Mouse (Mus musculus) T-helper 2 cell (primary cell): Measurements from ENCODE around the gene Ano7.
"Not testable (repeated sequence)": the region's sequence is repeated elsewhere in the genome, so short reads cannot be mapped to it uniquely, and the experiment has no call there.

Source experiments
- in situ Hi-C: fragments of 300-600 bp; cut with MboI, MseI; formaldehyde crosslinking; loops from one replicate; pipeline ENCODE4 v1.15.1; 2025; ENCODE audit warnings: high pct_unique_total_duplicates

Ano7 gene

DNA sequence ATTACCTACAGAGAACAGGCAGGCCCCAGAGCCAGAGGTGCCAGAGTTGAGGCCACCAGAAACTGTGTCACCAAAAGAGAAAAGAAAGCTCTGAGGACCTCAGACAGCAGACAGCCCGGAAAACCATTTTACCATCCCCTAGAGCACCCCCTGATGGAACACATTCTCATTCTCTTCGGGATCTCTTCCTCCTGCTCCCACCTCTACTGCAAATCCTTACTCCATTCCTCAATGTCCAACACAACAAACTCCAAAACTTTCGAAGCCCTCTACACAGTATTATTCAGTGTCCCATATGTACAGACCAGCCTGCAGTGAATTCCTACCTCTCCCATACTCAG lies 72.1 kb downstream of the Ano7 start:
- in situ Hi-C loops, result no loop called here

DNA sequence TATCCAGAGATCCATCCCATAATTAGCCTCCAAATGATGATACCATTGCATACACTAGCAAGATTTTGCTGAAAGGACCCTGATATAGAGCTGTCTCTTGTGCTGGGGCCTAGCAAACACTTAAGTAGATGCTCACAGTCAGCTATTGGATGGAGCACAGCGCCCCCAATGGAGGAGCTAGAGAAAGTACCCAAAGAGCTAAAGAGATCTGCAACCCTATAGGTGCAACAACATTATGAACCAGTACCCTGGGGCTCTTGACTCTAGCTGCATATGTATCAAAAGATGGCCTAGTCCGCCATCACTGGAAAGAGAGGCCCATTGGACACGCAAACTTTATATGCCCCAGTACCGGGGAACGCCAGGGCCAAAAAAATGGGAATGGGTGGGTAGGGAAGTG lies 76.4 kb downstream of the Ano7 start:
- in situ Hi-C loops, result not testable (repeated sequence)

DNA sequence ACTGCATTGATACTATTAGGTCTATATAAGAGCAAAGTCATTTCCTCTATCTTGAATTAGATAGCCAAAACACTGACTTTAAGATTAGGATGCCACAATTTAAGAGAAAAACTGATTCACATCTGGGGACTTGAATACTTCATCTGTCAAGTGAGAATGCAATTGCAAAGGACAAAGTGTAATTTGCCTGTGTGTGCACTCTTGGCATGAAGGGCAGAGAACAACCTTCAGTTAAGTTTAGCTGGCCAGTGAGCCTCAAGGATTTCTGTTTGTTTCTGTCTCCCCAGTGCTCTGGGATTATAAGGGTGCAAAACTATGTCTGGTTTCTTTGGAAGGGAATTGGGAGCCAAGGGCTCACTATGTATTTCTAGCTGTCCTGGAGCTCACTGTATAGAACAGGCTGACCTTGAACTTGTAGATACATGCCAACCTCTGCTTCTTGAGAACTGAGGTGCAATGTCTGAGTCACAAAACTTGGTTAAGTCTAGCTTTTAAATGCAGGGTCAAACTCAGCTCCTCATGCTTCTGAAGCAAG lies 80.1 kb downstream of the Ano7 start:
- in situ Hi-C loops, result no loop called here
